Mouse (Mus musculus): ENCODE data around the gene Hoxd3.

The Hoxd3 gene

GRCm38 (mm10) chr2:74711721-74712621 lies at the start of gene Hoxd3, which contains the start of gene Hoxd4:
TSS of gene Hoxd3 (plus strand) at chr2:74711927.
TSS of gene Hoxd4 (plus strand) at chr2:74711929.
- DNase-seq (ENCODE audit: low spot score) = no peak

DNA sequence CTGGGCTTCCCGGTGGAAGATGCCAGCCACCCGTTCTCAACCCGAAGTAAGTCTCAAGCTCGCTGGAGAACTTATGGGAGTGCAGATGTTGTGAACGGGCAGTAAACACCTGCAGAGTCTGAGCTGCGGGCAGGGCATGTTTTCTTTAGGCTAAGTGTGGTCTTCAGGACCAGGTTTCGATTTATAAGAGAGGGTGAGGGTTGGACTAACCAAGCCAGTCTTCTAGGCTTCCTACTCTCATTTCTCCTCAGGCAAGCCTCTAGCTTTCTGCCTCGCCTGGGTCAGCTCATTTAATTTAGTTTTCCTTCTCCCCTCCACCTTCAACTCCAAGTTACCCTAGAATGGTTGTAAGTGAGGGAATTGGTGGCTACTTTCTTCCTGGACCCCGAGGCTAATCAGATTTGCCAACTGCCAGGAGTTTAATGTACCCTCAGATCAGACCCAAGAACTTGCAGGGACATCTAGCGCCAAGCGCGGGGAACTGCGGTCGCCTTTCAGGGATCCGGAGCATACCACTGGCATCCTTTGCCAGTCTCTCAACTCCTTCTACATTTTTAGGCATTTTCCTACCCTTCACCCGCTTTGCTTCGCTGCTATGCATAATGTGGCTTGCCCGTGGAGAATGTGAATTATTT lies 48.3 kb upstream of the Hoxd3 start:
- DNase-seq (ENCODE audit: low spot score) = no peak

DNA sequence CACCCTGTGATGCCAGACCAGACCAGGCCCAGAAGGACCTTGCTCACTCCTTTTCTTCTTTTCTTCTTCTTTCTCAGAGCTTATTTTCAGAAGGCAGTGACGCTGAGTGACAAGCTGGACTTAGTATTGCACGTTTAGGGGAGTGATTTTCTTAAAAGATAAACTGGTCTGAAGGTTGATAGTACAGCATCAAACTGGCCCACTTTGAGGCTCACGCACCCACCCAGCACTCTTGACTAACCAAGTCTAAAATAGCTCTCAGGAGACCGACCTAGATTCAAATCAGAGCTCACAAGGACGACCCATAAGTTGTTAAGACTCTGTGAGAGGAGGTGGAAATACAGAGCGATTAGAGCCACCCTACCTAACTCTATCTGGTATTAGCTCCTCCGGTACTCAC lies 45.3 kb upstream of the Hoxd3 start:
- DNase-seq (ENCODE audit: low spot score) = no peak

DNA sequence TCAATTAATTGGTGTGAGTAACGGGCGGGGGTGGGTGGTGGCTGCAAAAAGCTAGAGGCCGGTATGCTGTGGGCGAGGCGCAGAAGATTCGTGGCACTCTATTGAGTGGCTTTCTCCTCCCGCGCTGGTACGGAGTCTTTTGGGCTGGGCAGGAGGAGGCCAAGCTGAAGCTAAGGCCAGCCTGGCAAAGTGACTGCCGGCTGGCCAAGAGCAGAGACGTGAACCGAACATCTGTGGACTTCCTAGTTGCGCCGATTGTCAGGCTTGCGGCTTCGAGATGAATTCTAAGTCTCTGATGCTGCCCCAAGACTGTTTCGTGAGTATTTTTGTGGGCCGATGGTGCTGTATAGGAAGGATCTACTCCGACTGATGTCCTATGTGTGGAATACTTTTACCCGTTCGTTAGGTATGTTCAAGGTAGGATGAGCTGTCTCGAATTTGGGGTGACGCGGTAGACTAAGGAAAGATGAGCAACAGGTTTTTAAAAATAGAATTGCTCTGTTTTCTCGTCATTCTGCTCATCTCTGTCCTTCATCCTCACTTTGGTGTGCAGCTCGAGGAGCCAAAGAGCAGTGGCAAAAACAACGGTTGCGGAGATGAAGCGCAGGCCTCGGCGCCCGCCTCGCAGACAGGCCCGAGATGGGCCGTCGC lies 44.4 kb upstream of the Hoxd3 start:
- DNase-seq (ENCODE audit: low spot score) = no peak

- no peak for DNase-seq (ENCODE audit: low spot score)
Measured at GRCm38 (mm10) chr2:74667842-74668357, 43.8 kb upstream of the Hoxd3 start, which contains the start of gene Hoxd13. TSS of gene Hoxd13 (plus strand) at chr2:74668310.

DNA sequence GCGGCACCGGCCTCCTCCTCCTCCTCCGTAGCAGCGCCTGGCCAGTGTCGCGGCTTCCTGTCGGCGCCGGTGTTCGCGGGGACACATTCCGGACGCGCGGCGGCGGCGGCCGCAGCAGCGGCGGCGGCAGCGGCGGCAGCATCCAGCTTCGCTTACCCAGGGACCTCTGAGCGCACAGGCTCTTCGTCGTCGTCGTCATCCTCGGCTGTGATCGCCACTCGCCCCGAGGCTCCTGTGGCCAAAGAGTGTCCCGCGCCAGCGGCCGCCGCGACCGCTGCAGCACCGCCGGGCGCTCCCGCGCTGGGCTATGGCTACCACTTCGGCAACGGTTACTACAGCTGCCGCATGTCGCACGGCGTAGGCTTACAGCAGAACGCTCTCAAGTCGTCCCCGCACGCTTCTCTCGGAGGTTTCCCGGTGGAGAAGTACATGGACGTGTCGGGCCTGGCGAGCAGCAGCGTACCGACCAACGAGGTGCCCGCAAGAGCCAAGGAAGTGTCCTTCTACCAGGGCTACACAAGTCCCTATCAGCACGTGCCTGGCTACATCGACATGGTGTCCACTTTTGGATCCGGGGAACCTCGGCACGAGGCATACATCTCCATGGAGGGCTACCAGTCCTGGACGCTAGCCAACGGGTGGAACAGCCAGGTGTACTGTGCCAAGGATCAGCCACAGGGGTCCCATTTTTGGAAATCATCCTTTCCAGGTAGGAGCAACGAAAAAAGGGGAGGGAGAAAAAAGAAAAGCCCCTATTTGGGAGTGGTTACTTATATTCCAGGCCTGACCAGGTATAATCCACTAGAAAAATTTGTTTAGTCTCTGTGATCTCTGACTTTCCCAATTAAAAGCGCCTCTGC lies 43.1 kb upstream of the Hoxd3 start:
- DNase-seq (ENCODE audit: low spot score) = no peak

GRCm38 (mm10) chr2:74669230-74669578 lies 42.5 kb upstream of the Hoxd3 start:
- no peak for DNase-seq (ENCODE audit: low spot score)

DNA sequence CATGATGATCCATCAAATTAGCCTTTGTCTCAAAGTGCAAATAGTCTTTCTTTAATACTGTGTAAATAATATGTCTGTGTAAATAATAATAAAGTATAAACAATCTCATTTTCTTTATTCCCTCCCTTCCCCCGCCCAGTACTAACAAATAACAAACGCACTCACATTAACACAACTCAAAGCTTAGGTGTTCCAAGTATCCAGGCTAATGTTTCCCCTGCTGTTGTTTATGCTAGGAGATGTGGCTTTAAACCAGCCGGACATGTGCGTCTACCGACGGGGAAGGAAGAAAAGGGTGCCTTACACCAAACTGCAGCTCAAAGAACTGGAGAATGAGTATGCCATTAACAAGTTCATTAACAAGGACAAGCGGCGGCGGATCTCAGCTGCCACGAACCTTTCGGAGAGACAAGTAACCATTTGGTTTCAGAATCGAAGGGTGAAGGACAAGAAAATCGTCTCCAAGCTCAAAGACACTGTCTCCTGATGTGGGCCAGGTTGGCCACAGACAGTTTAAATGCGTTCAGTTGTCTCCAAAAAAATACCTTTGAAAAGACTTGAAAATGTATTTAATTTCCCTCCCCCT lies 42.0 kb upstream of the Hoxd3 start:
- DNase-seq (ENCODE audit: low spot score) = no peak

DNA sequence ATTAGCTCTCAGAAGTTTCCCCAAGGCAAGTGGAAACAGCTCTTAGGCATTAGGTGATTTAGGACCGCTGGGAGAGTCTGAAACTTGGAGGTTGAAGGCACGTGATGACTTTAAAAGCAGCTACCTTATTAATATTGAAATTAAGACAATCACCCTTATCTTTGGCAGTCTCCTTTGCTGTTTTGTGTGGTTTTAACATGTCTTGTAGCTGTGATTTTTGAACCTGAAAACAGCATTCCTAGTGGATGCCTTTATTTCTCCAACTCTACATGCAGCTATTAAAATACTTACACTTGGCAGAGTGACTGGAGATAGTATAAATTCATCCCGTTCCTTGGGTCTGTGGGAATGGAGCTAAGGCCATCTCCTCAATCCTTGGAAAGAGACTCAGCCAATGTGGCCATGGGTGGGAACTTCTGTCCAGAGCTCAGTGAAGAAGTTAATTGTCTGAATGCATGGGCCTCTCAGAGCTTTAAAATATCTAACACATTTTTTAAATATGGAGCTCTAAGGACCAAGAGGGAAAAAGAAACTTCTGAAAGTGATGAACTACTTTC lies 41.0 kb upstream of the Hoxd3 start:
- DNase-seq (ENCODE audit: low spot score) = no peak

DNA sequence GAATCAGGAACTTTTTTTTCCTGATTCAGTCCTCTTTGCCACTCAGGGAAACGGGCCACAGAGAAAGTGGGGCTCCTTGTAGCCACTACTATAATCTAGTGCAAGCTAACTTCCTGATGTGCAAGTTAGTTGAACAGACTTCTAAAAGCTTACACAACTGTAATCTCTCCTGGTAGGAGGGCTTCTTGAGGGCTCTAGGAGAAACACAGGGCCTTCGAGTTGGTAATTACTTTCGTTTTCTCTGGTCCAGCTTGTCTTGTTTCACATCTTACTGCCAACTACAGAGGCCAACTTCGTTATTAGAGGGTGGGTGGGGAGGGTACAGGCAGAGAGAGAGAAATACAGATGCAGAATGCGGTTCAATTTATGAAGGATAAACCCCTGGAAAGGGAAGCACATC lies 39.9 kb upstream of the Hoxd3 start:
- no peak for DNase-seq (ENCODE audit: low spot score)

DNA sequence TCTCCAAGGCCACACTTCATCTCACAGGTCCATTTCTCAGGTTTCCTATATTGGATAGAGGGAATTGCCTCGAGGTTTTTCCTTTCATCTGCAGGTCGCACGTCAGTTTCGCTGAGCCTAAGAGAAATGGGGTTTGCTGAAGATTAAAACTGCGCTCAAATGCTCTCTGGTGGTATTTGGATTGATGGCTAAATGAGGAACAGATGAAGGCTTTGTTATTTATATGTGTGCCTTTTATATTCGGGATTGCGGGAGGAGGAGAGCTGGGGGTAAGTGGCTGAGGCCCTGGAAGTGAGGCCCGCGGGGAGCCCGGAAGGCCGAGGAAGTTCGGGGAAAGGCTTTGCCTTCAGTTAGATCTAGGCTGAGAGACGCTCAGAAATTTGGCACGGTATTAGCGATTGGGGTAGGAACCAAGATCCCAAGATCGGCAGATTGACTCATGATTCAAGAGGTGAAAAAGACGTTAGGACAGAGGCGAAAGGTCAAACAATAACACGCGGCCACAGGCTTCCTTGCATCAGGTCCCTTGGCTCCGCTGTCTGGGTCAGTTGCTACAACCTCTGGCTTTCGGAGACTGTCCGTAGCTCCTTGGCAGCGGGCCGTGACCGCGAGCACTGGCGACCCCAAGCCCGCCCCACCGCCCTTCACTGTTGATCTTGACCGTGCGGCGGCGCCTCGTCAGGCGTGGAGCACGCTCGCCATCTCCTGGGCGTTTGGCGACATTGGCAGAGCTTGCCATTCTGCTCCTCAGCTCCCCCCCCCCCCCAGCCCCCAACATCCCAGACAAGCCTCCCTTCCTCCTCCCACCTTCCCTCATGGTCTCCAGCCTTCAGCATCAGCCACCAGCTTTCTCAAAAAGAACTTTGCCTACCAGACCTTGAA lies 39.0 kb upstream of the Hoxd3 start:
- DNase-seq (ENCODE audit: low spot score) = no peak

- no peak for DNase-seq (ENCODE audit: low spot score)
Measured at GRCm38 (mm10) chr2:74673835-74674425, 37.8 kb upstream of the Hoxd3 start.

- no peak for DNase-seq (ENCODE audit: low spot score)
Measured at GRCm38 (mm10) chr2:74674881-74675665, 36.7 kb upstream of the Hoxd3 start, which contains the start of gene Hoxd12. TSS of gene Hoxd12 (plus strand) at chr2:74675013.

GRCm38 (mm10) chr2:74675666-74676282 lies 36.0 kb upstream of the Hoxd3 start:
- no peak for DNase-seq (ENCODE audit: low spot score)

- DNase-seq (ENCODE audit: low spot score) = no peak
Measured at GRCm38 (mm10) chr2:74676376-74677052, 35.2 kb upstream of the Hoxd3 start.

GRCm38 (mm10) chr2:74677106-74677505 lies 34.6 kb upstream of the Hoxd3 start:
- no peak for DNase-seq (ENCODE audit: low spot score)

- DNase-seq (ENCODE audit: low spot score) = no peak
Measured at GRCm38 (mm10) chr2:74678891-74679595, 32.7 kb upstream of the Hoxd3 start, which contains the start of gene Hoxd11. TSS of gene Hoxd11 (plus strand) at chr2:74679557.

Measured in ovary, postnatal 14 days (tissue).